Mouse (Mus musculus) neural tube, embryonic 12.5 days (tissue): ENCODE measurements around the gene Card11. TPM values are rescaled to one million over a fixed set of nuclear protein-coding genes. Genes with fewer than 3 reads are reported as not detected.

Experiments used
- ATAC-seq: fragments of 200-750 bp; cut with Nextera tagmentation; 2 replicates; pipeline ENCODE4 v1.8.0; 2017; ENCODE audit warnings: low read depth, mild to moderate bottlenecking, moderate TSS enrichment, moderate library complexity; ENCODE audit not compliant: low FRiP score
- H3K27ac ChIP-seq: fragments of 300-500 bp; sonication (generic); 2 replicates; pipeline ENCODE4 v1.5.1; 2016
- H3K27me3 ChIP-seq: fragments of 300-500 bp; sonication (generic); replicated peaks from 2 replicates; pipeline ENCODE4 v1.6.1; 2016; ENCODE audit warnings: mild to moderate bottlenecking
- H3K36me3 ChIP-seq: fragments of 300-500 bp; sonication (generic); 2 replicates; pipeline ENCODE4 v1.6.1; 2016; ENCODE audit warnings: mild to moderate bottlenecking
- H3K4me1 ChIP-seq: fragments of 300-500 bp; sonication (generic); 2 replicates; pipeline ENCODE4 v1.6.1; 2016
- H3K4me2 ChIP-seq: fragments of 300-500 bp; sonication (generic); replicated peaks from 2 replicates; pipeline ENCODE4 v1.6.1; 2016; ENCODE audit warnings: mild to moderate bottlenecking
- H3K4me3 ChIP-seq: fragments of 300-500 bp; sonication (generic); 2 replicates; pipeline ENCODE4 v1.5.1; 2016
- H3K9ac ChIP-seq: fragments of 300-500 bp; sonication (generic); 2 replicates; pipeline ENCODE4 v1.6.1; 2016; ENCODE audit warnings: mild to moderate bottlenecking
- H3K9me3 ChIP-seq: fragments of 300-500 bp; sonication (generic); 2 replicates; pipeline ENCODE4 v1.6.1; 2016; ENCODE audit warnings: mild to moderate bottlenecking
- WGBS: fragments of 180-500 bp; shearing (Covaris S2); methylation state at CpG from one replicate; pipeline ENCODE4 v1.1.7; 2016; 5-methylcytosine and 5-hydroxymethylcytosine counted together
- polyA plus RNA-seq: library from polyadenylated mRNA; unstranded; fragments of >200 nt; fragmentation: Nextera tagmentation; extraction: Ambion mirVana; gene quantifications from 2 replicates; pipeline ENCODE4 v1.2.1, GENCODE M21; 2016

The Card11 gene
- polyA plus RNA-seq, 1 experiment from 2014 or later, result 0.48 TPM

GRCm38 (mm10) chr5:141024435-141024834, 24.1 kb upstream of the Card11 start:
- 64% methylated on average over 5 of the region's 5 CpGs for WGBS
- no peak for ATAC-seq
- no peak overlapping the region for H3K27ac ChIP-seq
- no peak overlapping the region for H3K9ac ChIP-seq
- H3K4me2 ChIP-seq, result no peak overlapping the region
- H3K36me3 ChIP-seq, result no peaks in the 10 kb centered on the region
- peaks cover 11% of the 10 kb centered on the region; the same call in 1 of the 2 replicates for H3K9me3 ChIP-seq
- no peaks in the 10 kb centered on the region for H3K27me3 ChIP-seq
- H3K4me3 ChIP-seq, result no peak overlapping the region
- H3K4me1 ChIP-seq, result no peaks in the 10 kb centered on the region

DNA sequence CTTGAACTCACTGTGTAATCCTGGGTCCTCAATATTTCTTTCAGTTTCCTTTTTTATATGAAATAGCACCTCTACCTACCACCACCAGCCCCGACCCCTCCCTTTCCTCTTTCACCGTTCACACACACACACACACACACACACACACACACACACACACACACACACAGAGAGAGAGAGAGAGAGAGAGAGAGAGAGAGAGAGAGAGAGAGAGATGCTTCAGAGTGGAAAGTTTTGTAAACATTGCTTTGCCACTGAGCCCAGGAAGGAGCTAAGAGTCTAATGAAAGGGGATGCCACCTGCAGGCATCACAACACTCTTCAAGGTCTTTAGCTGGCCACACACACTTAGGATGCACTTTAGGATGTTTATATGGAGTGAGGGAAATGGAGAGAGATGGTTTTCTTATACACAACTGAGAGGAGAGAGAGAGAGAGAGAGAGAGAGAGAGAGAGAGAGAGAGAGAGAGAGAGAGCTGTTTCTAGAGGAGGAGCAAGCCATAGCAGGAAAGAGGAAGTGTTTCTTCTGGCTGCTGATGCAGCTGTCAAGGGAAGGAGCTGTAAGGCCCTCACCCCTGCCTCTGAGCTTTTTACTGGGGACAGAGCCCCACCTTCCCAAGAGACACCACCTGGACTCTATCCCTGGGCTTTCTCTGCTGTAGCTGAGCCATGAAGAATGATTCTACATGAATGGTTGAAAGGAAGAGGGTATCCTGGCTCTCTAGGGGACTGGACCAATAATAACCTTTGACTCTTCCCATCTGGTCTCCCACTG, 17.7 kb upstream of the Card11 start:
- Histone ChIP-seq H3K4me1 (no peaks in the 10 kb centered on the region), H3K27ac (no peak overlapping the region), H3K36me3 (no peaks in the 10 kb centered on the region), H3K9ac (no peak overlapping the region), H3K4me3 (no peak overlapping the region), H3K4me2 (no peak overlapping the region), H3K9me3 (peaks cover 11% of the 10 kb centered on the region; the same call in 1 of the 2 replicates), H3K27me3 (no peaks in the 10 kb centered on the region)
- WGBS, result 67% methylated on average over 2 of the region's 2 CpGs
- no peak for ATAC-seq

GRCm38 (mm10) chr5:141016082-141016481, 15.7 kb upstream of the Card11 start:
- H3K4me3 ChIP-seq, result no peak overlapping the region
- H3K4me1 ChIP-seq, result no peaks in the 10 kb centered on the region
- H3K36me3 ChIP-seq, result no peaks in the 10 kb centered on the region
- WGBS, result 68% methylated on average over 1 of the region's 1 CpGs
- ATAC-seq, result no peak
- no peak overlapping the region for H3K27ac ChIP-seq
- no peak overlapping the region for H3K4me2 ChIP-seq
- H3K9ac ChIP-seq, result no peak overlapping the region
- H3K9me3 ChIP-seq, result no peaks in the 10 kb centered on the region
- no peaks in the 10 kb centered on the region for H3K27me3 ChIP-seq

- WGBS, result 96% methylated on average over 6 of the region's 6 CpGs
- no peak overlapping the region for H3K27ac ChIP-seq
- ATAC-seq, result no peak
Measured at GRCm38 (mm10) chr5:141014216-141014615, 13.8 kb upstream of the Card11 start.

DNA sequence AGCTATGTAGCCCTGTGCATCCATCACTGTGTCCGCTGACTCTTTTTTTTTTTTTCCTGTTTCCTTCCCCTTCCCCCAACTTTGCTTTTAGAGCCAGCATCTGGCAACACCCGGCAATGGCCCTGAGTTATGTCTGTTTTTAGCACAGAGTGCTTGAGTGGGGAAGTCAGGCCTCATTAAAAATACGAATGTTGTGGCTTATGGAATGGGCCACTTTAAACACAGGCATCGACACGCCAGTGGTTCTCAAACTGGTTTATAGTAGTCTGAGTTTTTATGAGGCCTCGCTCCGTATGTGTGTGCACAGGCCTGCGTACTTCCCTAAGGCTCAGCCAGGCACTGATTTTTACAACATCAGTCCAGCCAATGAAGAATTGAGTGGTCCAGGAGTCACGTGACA, 13.1 kb upstream of the Card11 start:
- Histone ChIP-seq H3K4me2 (no peak overlapping the region), H3K27ac (no peak overlapping the region), H3K27me3 (no peaks in the 10 kb centered on the region), H3K4me1 (no peaks in the 10 kb centered on the region), H3K36me3 (no peaks in the 10 kb centered on the region), H3K4me3 (no peak overlapping the region), H3K9me3 (no peaks in the 10 kb centered on the region), H3K9ac (no peak overlapping the region)
- ATAC-seq, result no peak
- WGBS, result 57% methylated on average over 9 of the region's 9 CpGs

More at GRCm38 (mm10) chr5:141014216-141014615, 13.8 kb upstream of the Card11 start:
- Histone ChIP-seq H3K4me3 (no peak overlapping the region), H3K4me1 (no peaks in the 10 kb centered on the region), H3K9ac (no peak overlapping the region), H3K4me2 (no peak overlapping the region), H3K9me3 (no peaks in the 10 kb centered on the region), H3K27me3 (no peaks in the 10 kb centered on the region), H3K36me3 (no peaks in the 10 kb centered on the region)

- H3K9me3 ChIP-seq, result no peaks in the 10 kb centered on the region
- H3K4me2 ChIP-seq, result no peak overlapping the region
- H3K36me3 ChIP-seq, result no peaks in the 10 kb centered on the region
- no peaks in the 10 kb centered on the region for H3K27me3 ChIP-seq
- 74% methylated on average over 5 of the region's 5 CpGs for WGBS
- no peaks in the 10 kb centered on the region for H3K4me1 ChIP-seq
- H3K4me3 ChIP-seq, result no peak overlapping the region
- H3K9ac ChIP-seq, result no peak overlapping the region
- no peak overlapping the region for H3K27ac ChIP-seq
- no peak for ATAC-seq
Measured at GRCm38 (mm10) chr5:141005491-141005890, 5.1 kb upstream of the Card11 start.

DNA sequence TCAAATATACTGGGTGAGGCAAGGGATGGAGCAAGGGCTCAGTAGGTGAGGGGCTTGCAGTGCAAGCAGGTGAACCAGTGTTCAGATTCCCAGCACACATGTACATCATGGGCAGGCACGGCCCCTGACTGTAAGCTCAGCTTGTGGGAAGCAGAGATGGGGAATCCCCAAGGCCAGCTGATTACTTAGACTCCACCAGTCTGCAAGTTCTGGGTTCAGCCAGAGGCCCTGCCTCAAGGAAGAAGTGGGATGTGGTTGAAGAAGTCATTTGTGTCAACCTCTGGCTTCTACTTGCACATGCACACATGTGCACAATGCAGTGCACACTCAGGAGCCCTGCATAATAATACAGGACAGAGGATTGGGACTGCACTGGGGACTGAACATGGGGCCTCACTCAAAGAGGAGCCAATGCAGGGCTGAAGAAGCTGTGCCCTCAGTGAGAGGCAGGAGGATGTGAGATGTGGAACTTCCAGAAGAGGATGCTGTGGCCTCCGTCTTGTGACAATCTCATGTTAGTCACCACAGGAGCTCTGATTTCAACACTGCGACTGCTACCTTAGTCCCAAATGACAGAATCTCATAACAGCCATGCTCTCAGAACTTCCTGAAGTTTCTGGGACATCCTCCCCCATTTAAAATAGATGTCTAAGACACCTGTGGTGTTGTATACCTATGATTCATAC, 3.8 kb upstream of the Card11 start:
- H3K9me3 ChIP-seq, result no peaks in the 10 kb centered on the region
- 94% methylated on average over 3 of the region's 3 CpGs for WGBS
- no peak for ATAC-seq

GRCm38 (mm10) chr5:140999178-140999672, 1.2 kb downstream of the Card11 start:
- Histone ChIP-seq H3K27me3 (no peaks in the 10 kb centered on the region), H3K9ac (no peak overlapping the region), H3K9me3 (no peaks in the 10 kb centered on the region), H3K4me3 (no peak overlapping the region), H3K4me1 (no peaks in the 10 kb centered on the region), H3K4me2 (no peak overlapping the region), H3K27ac (no peak overlapping the region), H3K36me3 (no peaks in the 10 kb centered on the region)
- no peak for ATAC-seq
- 88% methylated on average over 7 of the region's 7 CpGs for WGBS

More for the DNA sequence above, 3.8 kb upstream of the Card11 start:
- Histone ChIP-seq H3K4me1 (no peaks in the 10 kb centered on the region), H3K4me2 (no peak overlapping the region), H3K36me3 (no peaks in the 10 kb centered on the region), H3K4me3 (no peak overlapping the region), H3K9ac (no peak overlapping the region), H3K27me3 (no peaks in the 10 kb centered on the region), H3K27ac (no peak overlapping the region)

GRCm38 (mm10) chr5:140997767-140998166, 2.6 kb downstream of the Card11 start:
- Histone ChIP-seq H3K27ac (no peak overlapping the region), H3K27me3 (no peaks in the 10 kb centered on the region), H3K4me1 (no peaks in the 10 kb centered on the region), H3K9ac (no peak overlapping the region), H3K4me2 (no peak overlapping the region), H3K4me3 (no peak overlapping the region), H3K36me3 (no peaks in the 10 kb centered on the region), H3K9me3 (no peaks in the 10 kb centered on the region)
- 79% methylated on average over 4 of the region's 4 CpGs for WGBS
- no peak for ATAC-seq

GRCm38 (mm10) chr5:140992093-140993070, 8.0 kb downstream of the Card11 start:
- ATAC-seq, result no peak
- Histone ChIP-seq H3K4me3 (no peak overlapping the region), H3K4me1 (no peaks in the 10 kb centered on the region), H3K27ac (no peak overlapping the region), H3K4me2 (no peak overlapping the region), H3K9ac (no peak overlapping the region), H3K27me3 (no peaks in the 10 kb centered on the region), H3K9me3 (no peaks in the 10 kb centered on the region), H3K36me3 (no peaks in the 10 kb centered on the region)
- WGBS, result 76% methylated on average over 11 of the region's 11 CpGs

- ATAC-seq, result no peak
- no peak overlapping the region for H3K27ac ChIP-seq
- no peak overlapping the region for H3K4me3 ChIP-seq
- H3K9me3 ChIP-seq, result no peaks in the 10 kb centered on the region
- H3K9ac ChIP-seq, result no peak overlapping the region
- 93% methylated on average over 9 of the region's 9 CpGs for WGBS
- no peaks in the 10 kb centered on the region for H3K36me3 ChIP-seq
- no peaks in the 10 kb centered on the region for H3K27me3 ChIP-seq
- H3K4me2 ChIP-seq, result no peak overlapping the region
- no peaks in the 10 kb centered on the region for H3K4me1 ChIP-seq
Measured at GRCm38 (mm10) chr5:140985311-140986050, 14.9 kb downstream of the Card11 start.
